ENCODE assay signal across 19 mouse cellular contexts in the genomic region with DNA sequence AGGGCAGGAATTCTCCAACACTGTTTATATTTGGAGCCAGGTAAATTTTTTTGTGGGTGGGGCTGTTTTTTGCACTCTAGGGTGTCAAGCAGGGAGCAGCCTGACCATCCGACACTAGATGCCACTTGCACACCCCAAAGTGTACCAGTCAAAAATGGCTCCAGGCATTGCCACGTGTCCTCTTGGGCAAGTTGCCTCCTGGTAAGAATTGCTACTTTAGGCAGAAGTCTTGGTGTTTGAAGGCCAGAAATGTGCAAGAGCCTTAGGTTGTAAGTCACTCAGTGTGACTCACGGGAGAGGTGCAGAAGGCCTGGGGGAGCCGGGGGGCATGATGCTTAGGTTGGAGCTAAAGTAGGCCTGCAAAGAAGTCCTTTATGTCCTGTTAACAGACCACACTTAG. TPM values are rescaled to one million over a fixed set of nuclear protein-coding genes. Genes with fewer than 3 reads are reported as not detected.
A peak's percentile ranks its signal among the peaks of the same experiment; 100 is the strongest.
DNase-seq lines count a peak whose midpoint lies in the region; ATAC-seq and TF ChIP-seq lines count a peak whose summit lies in the region.
"Had no signal": no experiment of that assay in that cellular context is flagged by ENCODE, and none has a peak within 500 bp of the region (broad histone marks: within the 10 kb centered on the region; RNA-seq: fewer than 3 reads in every experiment).

No protein-coding gene starts in this region.

- no peaks in the 10 kb centered on the region for H3K27me3 ChIP-seq in embryonic facial prominence, embryonic 13.5 days
- no peaks in the 10 kb centered on the region for H3K27me3 ChIP-seq in embryonic facial prominence, embryonic 10.5 days (replicated peaks; ENCODE audit: low read depth, poor library complexity, severe bottlenecking)
- no peaks in the 10 kb centered on the region for H3K27me3 ChIP-seq in heart, embryonic 16.5 days (ENCODE audit: control insufficient read depth, insufficient read depth, low read length)
- H3K27me3 ChIP-seq in liver, embryonic 11.5 days (replicated peaks; ENCODE audit: control insufficient read depth, insufficient read depth, low read length): no peaks in the 10 kb centered on the region
- no peaks in the 10 kb centered on the region for H3K27me3 ChIP-seq in liver, postnatal 0 days (ENCODE audit: insufficient read depth, low read length)
- H3K27me3 ChIP-seq: forebrain, embryonic 12.5 days; kidney, embryonic 15.5 days had no signal

- intact Hi-C loops in gastrocnemius, postnatal 14 days (cut with DNase I; ENCODE audit: low total_unique reads): no loop called here

- 92% methylated on average over 4 of the region's 4 CpGs for WGBS in embryonic facial prominence, embryonic 13.5 days
- 95% methylated on average over 4 of the region's 4 CpGs for WGBS in embryonic facial prominence, embryonic 10.5 days
- 78% methylated on average over 4 of the region's 4 CpGs for WGBS in heart, embryonic 16.5 days
- WGBS in liver, embryonic 11.5 days: 90% methylated on average over 4 of the region's 4 CpGs
- 90% methylated on average over 4 of the region's 4 CpGs for WGBS in liver, postnatal 0 days (ENCODE audit: insufficient replicate concordance)

- H3K27ac ChIP-seq in embryonic facial prominence, embryonic 13.5 days: 0 out of 2 replicates have a peak overlapping the region, but pooled peaks have one; percentile 11
- H3K27ac ChIP-seq in embryonic facial prominence, embryonic 10.5 days (replicated peaks): no peak overlapping the region
- H3K27ac ChIP-seq in heart, embryonic 16.5 days (ENCODE audit: low read length): peak overlapping the region; percentile 38
- H3K27ac ChIP-seq in liver, embryonic 11.5 days (ENCODE audit: low read depth, low read length): peak overlapping the region; percentile 32; the same call in 1 of the 2 replicates
- no peak overlapping the region for H3K27ac ChIP-seq in liver, postnatal 0 days (ENCODE audit: low read depth)
- H3K27ac ChIP-seq: forebrain, embryonic 12.5 days; heart, adult 2 months; hindbrain, postnatal 0 days; kidney, embryonic 15.5 days had no signal

- no peak overlapping the region for H3K4me2 ChIP-seq in embryonic facial prominence, embryonic 13.5 days
- no peak overlapping the region for H3K4me2 ChIP-seq in heart, embryonic 16.5 days (ENCODE audit: low read depth, low read length)
- no peak overlapping the region for H3K4me2 ChIP-seq in liver, embryonic 11.5 days
- no peak overlapping the region for H3K4me2 ChIP-seq in liver, postnatal 0 days (ENCODE audit: low read depth, low read length)
- H3K4me2 ChIP-seq: forebrain, embryonic 12.5 days; kidney, embryonic 15.5 days had no signal

- no peak for TF ChIP-seq EP300 in liver, postnatal 0 days (IDR thresholded peaks at IDR 0.05; ENCODE audit: low read depth)

- H3K4me3 ChIP-seq in embryonic facial prominence, embryonic 13.5 days: no peak overlapping the region
- no peak overlapping the region for H3K4me3 ChIP-seq in embryonic facial prominence, embryonic 10.5 days
- no peak overlapping the region for H3K4me3 ChIP-seq in heart, embryonic 16.5 days (ENCODE audit: low read length)
- H3K4me3 ChIP-seq in liver, embryonic 11.5 days (ENCODE audit: low read depth, low read length): no peak overlapping the region
- H3K4me3 ChIP-seq in liver, postnatal 0 days (ENCODE audit: low read depth, low read length): no peak overlapping the region
- H3K4me3 ChIP-seq: forebrain, embryonic 12.5 days; heart, adult 2 months; kidney, embryonic 15.5 days had no signal

- no peak for ATAC-seq in embryonic facial prominence, embryonic 13.5 days (ENCODE audit: insufficient number of reproducible peaks, insufficient read depth, low FRiP score, low TSS enrichment, low read depth)
- no peak for ATAC-seq in heart, embryonic 16.5 days (replicated peaks; ENCODE audit: extremely low read depth, insufficient read depth, low FRiP score)
- ATAC-seq in liver, embryonic 11.5 days (replicated peaks; ENCODE audit: low FRiP score): no peak
- ATAC-seq in liver, postnatal 0 days: no peak
- ATAC-seq: activated CD4-positive, CD25-positive, alpha-beta regulatory T cell, adult 4 months; forebrain, postnatal 0 days; hindbrain, postnatal 0 days had no signal

- no peak for TF ChIP-seq CTCF in liver, postnatal 0 days (IDR thresholded peaks at IDR 0.05; ENCODE audit: low read depth)

- DNase-seq in embryonic facial prominence, embryonic 10.5 days (ENCODE audit: low spot score): no peak
- peak; percentile 38 for DNase-seq in gastrocnemius, postnatal 25 days
- DNase-seq in gastrocnemius, postnatal 14 days: no peak
- no peak for DNase-seq in heart, postnatal 4 days
- DNase-seq in liver, embryonic 11.5 days (ENCODE audit: low spot score): no peak
- DNase-seq in liver, postnatal 0 days: no peak
- DNase-seq: adrenal gland, postnatal 36 days; cerebellum, adult 2 months; cerebellum, postnatal 10 days; forebrain, postnatal 0 days; gastrocnemius, postnatal 10 days; heart, adult 2 months; kidney, adult 2 months had no signal

- no peaks in the 10 kb centered on the region for H3K9me3 ChIP-seq in embryonic facial prominence, embryonic 13.5 days
- no peaks in the 10 kb centered on the region for H3K9me3 ChIP-seq in embryonic facial prominence, embryonic 10.5 days
- H3K9me3 ChIP-seq in heart, embryonic 16.5 days (replicated peaks; ENCODE audit: control insufficient read depth, low read length): no peaks in the 10 kb centered on the region
- H3K9me3 ChIP-seq in liver, embryonic 11.5 days (ENCODE audit: control insufficient read depth, low read length): no peaks in the 10 kb centered on the region
- H3K9me3 ChIP-seq in liver, postnatal 0 days (ENCODE audit: low read length): no peaks in the 10 kb centered on the region
- H3K9me3 ChIP-seq: forebrain, embryonic 12.5 days; kidney, embryonic 15.5 days had no signal

- H3K9ac ChIP-seq in embryonic facial prominence, embryonic 13.5 days: no peak overlapping the region
- no peak overlapping the region for H3K9ac ChIP-seq in heart, embryonic 16.5 days (ENCODE audit: low read length)
- no peak overlapping the region for H3K9ac ChIP-seq in liver, embryonic 11.5 days (ENCODE audit: low read depth, low read length)
- H3K9ac ChIP-seq in liver, postnatal 0 days (replicated peaks): no peak overlapping the region
- H3K9ac ChIP-seq: forebrain, embryonic 12.5 days; forebrain, postnatal 0 days; kidney, embryonic 15.5 days had no signal

- H3K4me1 ChIP-seq in embryonic facial prominence, embryonic 13.5 days: peaks cover 66% of the 10 kb centered on the region
- peaks cover 9% of the 10 kb centered on the region; the same call in 1 of the 2 replicates for H3K4me1 ChIP-seq in embryonic facial prominence, embryonic 10.5 days
- peaks cover 82% of the 10 kb centered on the region for H3K4me1 ChIP-seq in heart, embryonic 16.5 days (ENCODE audit: control insufficient read depth, insufficient read depth, low read length)
- H3K4me1 ChIP-seq in liver, embryonic 11.5 days (replicated peaks; ENCODE audit: control insufficient read depth, insufficient read depth, low read length): peaks cover 32% of the 10 kb centered on the region
- H3K4me1 ChIP-seq in liver, postnatal 0 days (ENCODE audit: insufficient read depth): peaks cover 22% of the 10 kb centered on the region

- H3K36me3 ChIP-seq in embryonic facial prominence, embryonic 13.5 days: peaks cover 78% of the 10 kb centered on the region
- H3K36me3 ChIP-seq in embryonic facial prominence, embryonic 10.5 days (replicated peaks): peaks cover 98% of the 10 kb centered on the region
- H3K36me3 ChIP-seq in heart, embryonic 16.5 days (ENCODE audit: control insufficient read depth, insufficient read depth): peaks cover 50% of the 10 kb centered on the region
- peaks cover 51% of the 10 kb centered on the region for H3K36me3 ChIP-seq in liver, embryonic 11.5 days (ENCODE audit: control insufficient read depth, insufficient read depth, low read length)
- H3K36me3 ChIP-seq in liver, postnatal 0 days (replicated peaks; ENCODE audit: insufficient read depth, low read length): peaks cover 54% of the 10 kb centered on the region

RNA-seq across cellular contexts. Expression of a gene that starts 35.6 kb away (rescaled TPM):
- 659 and 711 TPM in 2 replicates for polyA plus RNA-seq in embryonic facial prominence, embryonic 13.5 days (2015; fragmentation: Nextera tagmentation; extraction: Ambion mirVana)
- polyA plus RNA-seq in embryonic facial prominence, embryonic 10.5 days (2016; fragmentation: Nextera tagmentation; extraction: Ambion mirVana): 660 and 664 TPM in 2 replicates
- total RNA-seq in gastrocnemius, postnatal 25 days (2021): 100 to 1,000 TPM; 238 to 268 TPM
- total RNA-seq in gastrocnemius, postnatal 14 days (2021): 100 to 1,000 TPM; 388 to 415 TPM
- polyA plus RNA-seq in heart, embryonic 16.5 days (2015; fragmentation: Nextera tagmentation; extraction: Ambion mirVana): 428 and 482 TPM in 2 replicates
- 100 to 1,000 TPM; 610 to 637 TPM for total RNA-seq in heart, postnatal 4 days (2021)
- 302 and 334 TPM in 2 replicates for polyA plus RNA-seq in liver, embryonic 11.5 days (2014; fragmentation: Nextera tagmentation; extraction: Ambion mirVana)
- 56.7 and 70.3 TPM in 2 replicates for polyA plus RNA-seq in liver, postnatal 0 days (2015; fragmentation: Nextera tagmentation; extraction: Ambion mirVana)

Comparison
In these comparisons a context has a peak if more than half of its experiments do, and no peak if none do; other contexts are left out.
1. H3K27ac ChIP-seq: peak in embryonic facial prominence, embryonic 13.5 days (single experiment), heart, embryonic 16.5 days (single experiment) and liver, embryonic 11.5 days (single experiment); none in embryonic facial prominence, embryonic 10.5 days (single experiment) and liver, postnatal 0 days (single experiment).